Mouse (Mus musculus): ENCODE measurements at regions not wholly inside any gene's neighbourhood (a gene's known extent, or its start where the extent isn't known, plus 50 kb on each side); places are given as distances from the start of the nearest gene placed in this dataset.

GRCm38 (mm10) chr13:111997980-111998945 is 189.5 kb upstream of the Map3k1 start:
- no peak for TF ChIP-seq CTCF (IDR thresholded peaks at IDR 0.05; ENCODE audit: insufficient read depth, low read depth, low read length)
- TF ChIP-seq POLR2A (IDR thresholded peaks at IDR 0.05; ENCODE audit: insufficient read depth, low read depth, low read length), result no peak

GRCm38 (mm10) chr13:111999647-112000292 is 191.0 kb upstream of the Map3k1 start:
- TF ChIP-seq POLR2A (IDR thresholded peaks at IDR 0.05; ENCODE audit: insufficient read depth, low read depth, low read length), result no peak
- TF ChIP-seq CTCF (IDR thresholded peaks at IDR 0.05; ENCODE audit: insufficient read depth, low read depth, low read length), result no peak
- peaks cover 29% of the 10 kb centered on the region for H3K4me1 ChIP-seq (ENCODE audit: control insufficient read depth, insufficient read depth, low read length)
- no peak overlapping the region for H3K4me3 ChIP-seq (ENCODE audit: insufficient read depth, low read depth, low read length)
- 95% methylated on average over 6 of the region's 6 CpGs for WGBS
- H3K27ac ChIP-seq (ENCODE audit: insufficient read depth, low read depth, low read length), result no peak overlapping the region

More at GRCm38 (mm10) chr13:111997980-111998945, 189.5 kb upstream of the Map3k1 start:
- 86% methylated on average over 11 of the region's 11 CpGs for WGBS
- H3K4me3 ChIP-seq (ENCODE audit: insufficient read depth, low read depth, low read length), result no peak overlapping the region
- no peak overlapping the region for H3K27ac ChIP-seq (ENCODE audit: insufficient read depth, low read depth, low read length)
- peaks cover 25% of the 10 kb centered on the region for H3K4me1 ChIP-seq (ENCODE audit: control insufficient read depth, insufficient read depth, low read length)

- TF ChIP-seq CTCF (IDR thresholded peaks at IDR 0.05; ENCODE audit: insufficient read depth, low read depth, low read length) (no peak), POLR2A (IDR thresholded peaks at IDR 0.05; ENCODE audit: insufficient read depth, low read depth, low read length) (no peak)
- H3K4me3 ChIP-seq (ENCODE audit: insufficient read depth, low read depth, low read length), result no peak overlapping the region
- H3K4me1 ChIP-seq (ENCODE audit: control insufficient read depth, insufficient read depth, low read length), result peaks cover 29% of the 10 kb centered on the region
- H3K27ac ChIP-seq (ENCODE audit: insufficient read depth, low read depth, low read length), result no peak overlapping the region
- WGBS, result 56% methylated on average over 6 of the region's 6 CpGs
These were observed 191.5 kb upstream of the Map3k1 start for GRCm38 (mm10) chr13:112000293-112000665.

GRCm38 (mm10) chr13:112000696-112001095 is 191.9 kb upstream of the Map3k1 start:
- Histone ChIP-seq H3K4me3 (ENCODE audit: insufficient read depth, low read depth, low read length) (no peak overlapping the region), H3K4me1 (ENCODE audit: control insufficient read depth, insufficient read depth, low read length) (peaks cover 28% of the 10 kb centered on the region), H3K27ac (ENCODE audit: insufficient read depth, low read depth, low read length) (no peak overlapping the region)
- WGBS, result 47% methylated on average over 5 of the region's 5 CpGs
- TF ChIP-seq CTCF (IDR thresholded peaks at IDR 0.05; ENCODE audit: insufficient read depth, low read depth, low read length) (no peak), POLR2A (IDR thresholded peaks at IDR 0.05; ENCODE audit: insufficient read depth, low read depth, low read length) (no peak)

GRCm38 (mm10) chr13:112001155-112002025 is 192.6 kb upstream of the Map3k1 start:
- 49% methylated on average over 20 of the region's 20 CpGs for WGBS
- TF ChIP-seq CTCF (IDR thresholded peaks at IDR 0.05; ENCODE audit: insufficient read depth, low read depth, low read length) (no peak), POLR2A (IDR thresholded peaks at IDR 0.05; ENCODE audit: insufficient read depth, low read depth, low read length) (no peak)
- Histone ChIP-seq H3K27ac (ENCODE audit: insufficient read depth, low read depth, low read length) (no peak overlapping the region; the same call in 1 of the 2 replicates), H3K4me1 (ENCODE audit: control insufficient read depth, insufficient read depth, low read length) (peaks cover 25% of the 10 kb centered on the region), H3K4me3 (ENCODE audit: insufficient read depth, low read depth, low read length) (no peak overlapping the region)

- Histone ChIP-seq H3K27ac (ENCODE audit: insufficient read depth, low read depth, low read length) (peak overlapping the region; percentile 23; the same call in 1 of the 2 replicates), H3K4me1 (ENCODE audit: control insufficient read depth, insufficient read depth, low read length) (peaks cover 23% of the 10 kb centered on the region), H3K4me3 (ENCODE audit: insufficient read depth, low read depth, low read length) (no peak overlapping the region)
- TF ChIP-seq POLR2A (IDR thresholded peaks at IDR 0.05; ENCODE audit: insufficient read depth, low read depth, low read length), result no peak
- TF ChIP-seq CTCF (IDR thresholded peaks at IDR 0.05; ENCODE audit: insufficient read depth, low read depth, low read length), result no peak
- WGBS, result 42% methylated on average over 15 of the region's 15 CpGs
These were observed 194.0 kb upstream of the Map3k1 start for GRCm38 (mm10) chr13:112002661-112003347.

- H3K4me1 ChIP-seq (ENCODE audit: control insufficient read depth, insufficient read depth, low read length), result peaks cover 23% of the 10 kb centered on the region
- H3K27ac ChIP-seq (ENCODE audit: insufficient read depth, low read depth, low read length), result no peak overlapping the region
- no peak overlapping the region for H3K4me3 ChIP-seq (ENCODE audit: insufficient read depth, low read depth, low read length)
- 85% methylated on average over 7 of the region's 7 CpGs for WGBS
- TF ChIP-seq CTCF (IDR thresholded peaks at IDR 0.05; ENCODE audit: insufficient read depth, low read depth, low read length) (no peak), POLR2A (IDR thresholded peaks at IDR 0.05; ENCODE audit: insufficient read depth, low read depth, low read length) (no peak)
These were observed 194.7 kb upstream of the Map3k1 start for GRCm38 (mm10) chr13:112003445-112003844.

- H3K4me1 ChIP-seq (ENCODE audit: control insufficient read depth, insufficient read depth, low read length), result peaks cover 23% of the 10 kb centered on the region
- no peak overlapping the region for H3K27ac ChIP-seq (ENCODE audit: insufficient read depth, low read depth, low read length)
- 95% methylated on average over 3 of the region's 3 CpGs for WGBS
- H3K4me3 ChIP-seq (ENCODE audit: insufficient read depth, low read depth, low read length), result no peak overlapping the region
- TF ChIP-seq POLR2A (IDR thresholded peaks at IDR 0.05; ENCODE audit: insufficient read depth, low read depth, low read length) (no peak), CTCF (IDR thresholded peaks at IDR 0.05; ENCODE audit: insufficient read depth, low read depth, low read length) (no peak)
These were observed 195.3 kb upstream of the Map3k1 start for GRCm38 (mm10) chr13:112004126-112004525.

All from olfactory bulb, adult 2 months (tissue).